10 mouse cellular contexts compared by ENCODE assay signal in genomic region chr7:24501492-24501891, GRCm38 (mm10). TPM values are rescaled to one million over a fixed set of nuclear protein-coding genes. Genes with fewer than 3 reads are reported as not detected.
DNase-seq lines count a peak whose midpoint lies in the region; ATAC-seq and TF ChIP-seq lines count a peak whose summit lies in the region.
"Had no signal": no experiment of that assay in that cellular context is flagged by ENCODE, and none has a peak within 500 bp of the region (broad histone marks: within the 10 kb centered on the region; RNA-seq: fewer than 3 reads in every experiment).

No protein-coding gene starts in this region.

- no peak for ATAC-seq in forebrain, postnatal 0 days
- ATAC-seq in forebrain, embryonic 11.5 days (replicated peaks; ENCODE audit: low FRiP score) = no peak

- H3K27me3 ChIP-seq in forebrain, postnatal 0 days (ENCODE audit: insufficient read depth, low read length) = no peaks in the 10 kb centered on the region
- H3K27me3 ChIP-seq in forebrain, embryonic 11.5 days (ENCODE audit: control insufficient read depth, insufficient read depth, low read length) = peaks cover 15% of the 10 kb centered on the region

- no peak overlapping the region for H3K4me2 ChIP-seq in forebrain, postnatal 0 days (ENCODE audit: low read depth)
- H3K4me2 ChIP-seq in forebrain, embryonic 11.5 days (ENCODE audit: low read depth, low read length, severe bottlenecking) = no peak overlapping the region
- H3K4me2 ChIP-seq: liver, embryonic 15.5 days; neural tube, embryonic 13.5 days had no signal

- peaks cover 7% of the 10 kb centered on the region; the same call in 1 of the 2 replicates for H3K4me1 ChIP-seq in forebrain, postnatal 0 days (ENCODE audit: insufficient read depth)
- H3K4me1 ChIP-seq in forebrain, embryonic 11.5 days (replicated peaks; ENCODE audit: control insufficient read depth, insufficient read depth, low read length) = peaks cover 21% of the 10 kb centered on the region

- peak; percentile 44 for TF ChIP-seq CTCF in forebrain, postnatal 0 days (IDR thresholded peaks at IDR 0.05; ENCODE audit: low read depth)

- no peak overlapping the region for H3K9ac ChIP-seq in forebrain, postnatal 0 days
- H3K9ac ChIP-seq in forebrain, embryonic 11.5 days (ENCODE audit: low read length) = no peak overlapping the region
- H3K9ac ChIP-seq: liver, embryonic 15.5 days; neural tube, embryonic 13.5 days had no signal

- H3K9me3 ChIP-seq in forebrain, postnatal 0 days (ENCODE audit: low read length) = no peaks in the 10 kb centered on the region
- H3K9me3 ChIP-seq in forebrain, embryonic 11.5 days (ENCODE audit: control insufficient read depth, low read length) = peaks cover 2% of the 10 kb centered on the region; the same call in 1 of the 2 replicates
- H3K9me3 ChIP-seq: liver, embryonic 15.5 days; neural tube, embryonic 13.5 days had no signal

- 59% methylated on average over 21 of the region's 21 CpGs for WGBS in forebrain, postnatal 0 days
- 55% methylated on average over 21 of the region's 21 CpGs for WGBS in forebrain, embryonic 11.5 days

- peaks cover 43% of the 10 kb centered on the region for H3K36me3 ChIP-seq in forebrain, postnatal 0 days (ENCODE audit: insufficient read depth)
- peaks cover 7% of the 10 kb centered on the region for H3K36me3 ChIP-seq in forebrain, embryonic 11.5 days (ENCODE audit: control insufficient read depth, insufficient read depth, low read length)
- H3K36me3 ChIP-seq: liver, embryonic 15.5 days had no signal

- no peak overlapping the region for H3K4me3 ChIP-seq in forebrain, postnatal 0 days (ENCODE audit: low read depth, low read length)
- no peak overlapping the region for H3K4me3 ChIP-seq in forebrain, embryonic 11.5 days (ENCODE audit: low read depth, low read length)
- H3K4me3 ChIP-seq: liver, embryonic 15.5 days; neural tube, embryonic 13.5 days had no signal

- DNase-seq in forebrain, postnatal 0 days = no peak
- no peak for DNase-seq in forebrain, embryonic 11.5 days (ENCODE audit: low spot score)
- DNase-seq in right cerebral cortex, postnatal 4 days = peak; percentile 44
- DNase-seq in right cerebral cortex, postnatal 14 days = no peak
- peak; percentile 23 for DNase-seq in lung, postnatal 25 days (ENCODE audit: low spot score)
- DNase-seq in MN1 (ENCODE audit: low spot score) = no peak
- no peak for DNase-seq in right cerebral cortex, postnatal 36 days (ENCODE audit: low spot score in 2 of 2)
- no peak for DNase-seq in heart, adult 8-10 months (ENCODE audit: low spot score)

- no peak overlapping the region for H3K27ac ChIP-seq in forebrain, postnatal 0 days (ENCODE audit: low read depth, low read length)
- H3K27ac ChIP-seq in forebrain, embryonic 11.5 days (ENCODE audit: low read depth, low read length) = no peak overlapping the region
- H3K27ac ChIP-seq: liver, embryonic 15.5 days; neural tube, embryonic 13.5 days had no signal

RNA-seq across cellular contexts. Expression of gene Zfp428, which starts 5.3 kb away (rescaled TPM):
- 196 and 242 TPM in 2 replicates for total RNA-seq in forebrain, postnatal 0 days (2014; rRNA removed)
- polyA plus RNA-seq in forebrain, postnatal 0 days (2015; fragmentation: Nextera tagmentation; extraction: Ambion mirVana) = 258 and 279 TPM in 2 replicates
- polyA plus RNA-seq in forebrain, embryonic 11.5 days (2014; fragmentation: Nextera tagmentation; extraction: Ambion mirVana) = 109 and 114 TPM in 2 replicates
- 10 to 100 TPM; 15.1 to 17.1 (median 15.6) TPM for total RNA-seq in heart, adult 8-10 months (2022)

RNA-seq across cellular contexts. Expression of gene AC161166.1, which starts 10.8 kb away (rescaled TPM):
- total RNA-seq in forebrain, postnatal 0 days (2014; rRNA removed) = not detected in 2 replicates
- polyA plus RNA-seq in forebrain, postnatal 0 days (2015; fragmentation: Nextera tagmentation; extraction: Ambion mirVana) = 0.13 and 0.31 TPM in 2 replicates
- polyA plus RNA-seq in forebrain, embryonic 11.5 days (2014; fragmentation: Nextera tagmentation; extraction: Ambion mirVana) = 0.96 and 1.3 TPM in 2 replicates
- not detected for total RNA-seq in heart, adult 8-10 months (2022)
- polyA plus RNA-seq: liver, embryonic 15.5 days had no signal

RNA-seq across cellular contexts. Expression of gene Cadm4, which starts 19.7 kb away (rescaled TPM):
- total RNA-seq in forebrain, postnatal 0 days (2014; rRNA removed) = 412 and 434 TPM in 2 replicates
- polyA plus RNA-seq in forebrain, postnatal 0 days (2015; fragmentation: Nextera tagmentation; extraction: Ambion mirVana) = 102 and 107 TPM in 2 replicates
- 7.1 and 8.9 TPM in 2 replicates for polyA plus RNA-seq in forebrain, embryonic 11.5 days (2014; fragmentation: Nextera tagmentation; extraction: Ambion mirVana)
- total RNA-seq in heart, adult 8-10 months (2022) = 10 to 100 TPM; 16.6 to 22.0 (median 18.7) TPM

RNA-seq across cellular contexts. Expression of gene Irgq, which starts 29.0 kb away (rescaled TPM):
- 103 and 119 TPM in 2 replicates for total RNA-seq in forebrain, postnatal 0 days (2014; rRNA removed)
- 20.8 and 26.8 TPM in 2 replicates for polyA plus RNA-seq in forebrain, postnatal 0 days (2015; fragmentation: Nextera tagmentation; extraction: Ambion mirVana)
- 16.1 and 16.4 TPM in 2 replicates for polyA plus RNA-seq in forebrain, embryonic 11.5 days (2014; fragmentation: Nextera tagmentation; extraction: Ambion mirVana)
- 10 to 100 TPM; 16.2 to 20.0 (median 18.2) TPM for total RNA-seq in heart, adult 8-10 months (2022)

RNA-seq across cellular contexts. Expression of gene Plaur, which starts 39.2 kb away (rescaled TPM):
- 0.85 and 1.3 TPM in 2 replicates for total RNA-seq in forebrain, postnatal 0 days (2014; rRNA removed)
- polyA plus RNA-seq in forebrain, postnatal 0 days (2015; fragmentation: Nextera tagmentation; extraction: Ambion mirVana) = 1.2 and 1.3 TPM in 2 replicates
- polyA plus RNA-seq in forebrain, embryonic 11.5 days (2014; fragmentation: Nextera tagmentation; extraction: Ambion mirVana) = 1.1 and 1.2 TPM in 2 replicates
- total RNA-seq in heart, adult 8-10 months (2022) = 1 to 10 TPM; 1.7 to 9.2 (median 2.6) TPM

Comparison
In these comparisons a context has a peak if more than half of its experiments do, and no peak if none do; other contexts are left out.
1. DNase-seq: peak in right cerebral cortex, postnatal 4 days (single experiment) and lung, postnatal 25 days (single experiment); none in forebrain, postnatal 0 days (single experiment), forebrain, embryonic 11.5 days (single experiment), right cerebral cortex, postnatal 14 days (single experiment), MN1 (single experiment), right cerebral cortex, postnatal 36 days (0 of 2) and heart, adult 8-10 months (single experiment).
2. RNA of gene Zfp428, which starts 5.3 kb away (total RNA-seq): 196 to 242 TPM in forebrain, postnatal 0 days; 15.1 to 17.1 TPM in heart, adult 8-10 months; every median in the first group is over 10 times any median in the second.
3. RNA of gene Cadm4, which starts 19.7 kb away (total RNA-seq): 412 to 434 TPM in forebrain, postnatal 0 days; 16.6 to 22.0 TPM in heart, adult 8-10 months; every median in the first group is over 10 times any median in the second.